Mouse (Mus musculus): Measurements from ENCODE around the gene Rln1.

Rln1 gene

GRCm38 (mm10) chr19:29360251-29360650 lies 25.8 kb upstream of the Rln1 start:
- no peak for DNase-seq

DNA sequence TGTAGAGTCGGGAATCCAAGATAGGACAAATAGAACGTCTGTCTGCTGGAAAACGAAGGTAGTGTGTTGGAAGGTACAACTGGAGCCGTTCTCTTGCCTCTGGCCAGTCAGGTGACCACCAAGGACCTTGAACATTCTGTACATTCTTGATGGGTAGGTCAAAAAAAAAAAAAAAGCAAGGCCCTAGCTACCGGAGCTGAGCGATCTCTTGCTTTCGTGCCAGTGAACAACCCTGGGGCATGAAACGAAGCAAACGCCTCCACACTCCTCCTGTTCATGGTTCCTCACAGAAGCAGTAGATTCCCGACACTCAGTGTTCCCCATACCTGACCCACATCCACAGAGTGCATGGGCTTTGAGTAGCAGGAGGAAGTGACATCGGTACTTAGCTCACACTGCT lies 21.8 kb upstream of the Rln1 start:
- DNase-seq: peak; percentile 20 to 51

DNA sequence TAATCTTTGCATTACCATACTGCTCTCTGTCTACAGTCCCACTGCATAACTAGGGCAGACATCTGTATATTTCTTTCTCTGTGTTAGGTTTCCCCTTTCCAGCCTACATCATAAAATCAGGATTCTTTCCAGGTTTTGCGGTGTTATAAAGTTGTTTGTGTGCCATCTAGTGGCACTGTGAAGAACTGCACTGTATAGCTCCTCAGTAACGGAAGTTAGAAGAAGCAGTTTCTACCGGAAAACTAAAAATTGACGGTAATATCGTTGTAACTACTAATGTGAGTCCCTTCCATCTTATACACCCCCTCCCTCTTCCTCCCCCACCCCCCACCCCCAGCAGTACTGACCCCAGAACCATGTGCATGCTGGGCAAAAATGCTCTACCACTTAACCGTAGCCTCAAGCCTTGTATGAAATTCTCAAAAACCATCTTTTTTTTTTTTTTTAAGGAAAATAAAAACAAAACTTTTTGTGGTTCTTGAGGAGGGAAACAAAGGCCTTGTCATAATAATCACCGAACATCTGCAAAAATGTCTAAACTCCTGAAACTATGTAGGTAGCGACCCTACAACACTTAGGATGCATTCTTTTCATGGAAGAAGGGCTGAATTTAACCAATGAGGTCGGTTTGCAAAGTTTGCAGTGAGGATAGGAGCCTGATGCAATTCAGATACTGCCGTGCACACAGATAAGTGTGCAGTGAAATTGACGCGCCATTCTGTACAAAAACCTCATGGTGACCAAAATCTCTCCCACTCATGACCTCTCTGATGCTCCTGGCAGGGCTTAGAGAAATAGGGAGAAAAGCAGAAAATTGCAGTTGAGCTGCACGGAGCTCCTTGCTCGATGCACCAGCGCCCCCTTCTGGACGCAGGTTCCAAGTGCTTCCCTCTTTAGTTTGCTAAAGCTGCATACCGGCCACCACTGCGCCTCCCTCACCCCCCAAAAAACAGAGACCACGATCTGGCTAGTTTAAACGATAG lies 20.7 kb upstream of the Rln1 start:
- DNase-seq: peak; percentile 88 to 97

GRCm38 (mm10) chr19:29350991-29351390 lies 16.5 kb upstream of the Rln1 start:
- no peak for DNase-seq

- DNase-seq: no peak
Observed at GRCm38 (mm10) chr19:29345636-29346035, 11.2 kb upstream of the Rln1 start.

DNA sequence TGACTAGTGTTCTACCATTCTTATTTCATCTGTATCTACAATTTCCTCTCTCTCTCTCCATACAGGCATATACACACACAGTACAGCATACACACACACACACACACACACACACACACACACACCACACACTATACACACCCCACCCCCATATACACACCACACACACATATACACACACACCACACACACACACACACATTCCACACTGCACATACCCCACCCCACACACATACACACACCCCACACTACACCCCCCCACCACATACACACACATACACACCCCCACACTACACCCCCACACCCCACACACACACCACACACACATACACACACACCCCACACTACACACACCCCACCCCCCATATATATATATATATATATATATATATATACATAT lies 10.4 kb upstream of the Rln1 start:
- DNase-seq: no peak

- DNase-seq: no peak
Observed at GRCm38 (mm10) chr19:29342281-29342680, 7.8 kb upstream of the Rln1 start.

DNA sequence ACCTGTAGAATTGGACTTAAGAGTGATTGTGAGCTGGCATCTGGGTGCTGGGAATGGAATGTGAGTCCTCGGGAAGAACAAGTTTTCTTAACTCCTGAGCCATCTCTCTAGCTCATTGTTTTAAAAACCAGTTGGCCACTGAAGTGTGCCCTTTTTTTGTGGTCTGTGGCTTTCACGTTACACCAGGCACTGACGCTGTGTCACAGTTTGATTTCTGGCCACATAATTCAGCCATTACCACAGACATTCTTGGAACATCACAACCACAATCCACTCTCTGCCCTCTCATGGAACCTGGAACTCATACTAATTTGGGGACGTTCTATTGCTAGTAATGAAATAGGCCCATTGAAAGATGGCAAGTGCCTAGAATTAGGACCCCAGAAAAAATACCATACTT lies 6.6 kb upstream of the Rln1 start:
- DNase-seq: no peak

GRCm38 (mm10) chr19:29336624-29337023 lies 2.2 kb upstream of the Rln1 start:
- no peak for DNase-seq

DNA sequence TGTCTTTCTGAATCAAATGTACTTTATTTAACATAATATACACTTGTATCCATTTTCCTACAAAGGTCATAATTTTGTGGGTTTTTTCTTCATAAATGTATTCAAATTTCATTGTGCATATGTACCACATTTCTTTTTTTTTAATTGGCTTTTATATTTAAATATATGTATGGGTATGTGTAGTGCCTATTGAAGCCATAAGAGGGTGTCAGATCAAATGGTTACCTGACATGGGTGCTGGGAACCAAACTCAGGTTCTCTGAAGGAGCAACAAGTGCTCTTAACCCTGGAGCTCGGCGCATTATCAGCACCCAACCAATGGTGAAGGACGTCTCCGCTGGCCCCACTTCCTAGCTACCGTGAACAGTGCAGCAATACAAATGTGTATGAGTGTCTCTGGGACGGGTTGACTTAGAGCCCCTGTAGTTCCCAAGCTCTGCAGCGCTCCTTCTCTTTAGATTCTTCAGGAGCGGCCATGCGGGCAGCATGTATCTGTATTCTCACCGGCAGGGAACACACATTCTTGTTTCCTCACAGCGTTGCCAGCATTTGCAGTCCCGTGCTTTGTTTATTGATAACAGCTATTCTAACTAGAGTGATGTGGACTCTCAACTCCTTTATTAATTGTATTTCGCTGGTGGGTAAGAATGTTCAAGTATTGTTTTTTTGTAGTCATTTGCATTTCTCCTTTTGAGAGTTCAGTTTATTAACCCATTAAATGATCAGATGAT lies 7.5 kb downstream of the Rln1 start:
- DNase-seq: no peak

DNA sequence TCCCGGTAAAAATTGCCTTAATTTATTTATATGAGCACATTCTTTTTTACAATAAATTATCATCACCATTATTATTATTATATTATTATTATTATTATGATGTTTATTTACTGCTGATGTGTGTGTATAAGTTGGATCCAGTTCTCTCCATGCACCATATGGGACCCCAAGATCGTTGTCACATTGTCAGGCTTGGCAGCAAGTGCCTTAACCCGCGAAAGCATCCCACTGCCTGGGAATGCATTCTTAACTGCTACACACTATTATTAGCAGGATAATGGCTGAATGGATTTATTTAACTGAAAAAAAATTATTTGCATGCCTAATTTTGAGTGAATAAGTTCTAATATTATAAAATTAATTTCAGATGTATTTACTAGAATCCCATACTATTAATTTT lies 8.1 kb downstream of the Rln1 start:
- DNase-seq: no peak

GRCm38 (mm10) chr19:29325852-29326180 lies 8.7 kb downstream of the Rln1 start:
- no peak for DNase-seq

GRCm38 (mm10) chr19:29325053-29325851 lies 9.2 kb downstream of the Rln1 start, which contains the start of gene Insl6:
Gene Insl6, minus strand, starts transcription at chr19:29325356.
- DNase-seq: peak; percentile 69 to 91

GRCm38 (mm10) chr19:29323416-29324049 lies 10.9 kb downstream of the Rln1 start:
- no peak for DNase-seq

- no peak for DNase-seq
Observed at GRCm38 (mm10) chr19:29312661-29313060, 21.8 kb downstream of the Rln1 start.

DNA sequence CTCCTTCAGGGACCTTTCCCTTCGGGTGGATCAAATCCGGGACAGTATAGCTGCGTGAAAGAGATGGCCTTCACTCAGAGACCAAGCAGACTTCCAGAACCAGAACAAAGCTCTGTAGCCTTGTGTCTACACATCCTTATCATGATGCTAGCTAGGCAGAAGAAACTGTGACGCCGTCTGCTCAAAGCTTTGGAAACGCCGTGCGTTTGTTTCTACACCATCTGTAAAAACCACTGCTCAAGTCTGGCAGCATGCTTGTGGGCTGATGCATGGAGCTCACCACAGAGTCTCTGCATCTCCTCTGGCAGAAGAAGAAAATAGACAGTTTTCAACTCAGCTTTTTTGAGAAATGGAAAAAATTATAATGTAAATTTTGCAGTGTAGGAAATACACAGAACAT lies 22.7 kb downstream of the Rln1 start:
- DNase-seq: no peak

- DNase-seq: no peak
Observed at GRCm38 (mm10) chr19:29308832-29309231, 25.6 kb downstream of the Rln1 start.

GRCm38 (mm10) chr19:29302119-29302518 lies 32.4 kb downstream of the Rln1 start:
- DNase-seq: no peak

DNA sequence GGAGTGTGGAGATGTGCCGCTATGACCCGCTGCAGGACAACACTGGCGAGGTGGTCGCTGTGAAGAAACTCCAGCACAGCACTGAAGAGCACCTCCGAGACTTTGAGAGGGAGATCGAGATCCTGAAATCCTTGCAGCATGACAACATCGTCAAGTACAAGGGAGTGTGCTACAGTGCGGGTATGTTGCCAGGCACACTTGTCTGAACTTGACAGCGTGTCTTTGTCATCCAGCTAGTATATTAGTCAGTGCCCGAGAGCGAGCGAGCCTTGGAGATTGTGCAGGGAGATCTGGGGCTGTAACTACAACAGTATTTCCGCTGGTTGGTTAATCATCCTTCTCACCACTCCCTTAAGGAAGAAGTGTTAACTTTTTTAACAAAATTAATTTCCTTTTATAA lies 33.6 kb downstream of the Rln1 start:
- no peak for DNase-seq

GRCm38 (mm10) chr19:29297366-29297765 lies 37.1 kb downstream of the Rln1 start:
- DNase-seq: no peak

DNA sequence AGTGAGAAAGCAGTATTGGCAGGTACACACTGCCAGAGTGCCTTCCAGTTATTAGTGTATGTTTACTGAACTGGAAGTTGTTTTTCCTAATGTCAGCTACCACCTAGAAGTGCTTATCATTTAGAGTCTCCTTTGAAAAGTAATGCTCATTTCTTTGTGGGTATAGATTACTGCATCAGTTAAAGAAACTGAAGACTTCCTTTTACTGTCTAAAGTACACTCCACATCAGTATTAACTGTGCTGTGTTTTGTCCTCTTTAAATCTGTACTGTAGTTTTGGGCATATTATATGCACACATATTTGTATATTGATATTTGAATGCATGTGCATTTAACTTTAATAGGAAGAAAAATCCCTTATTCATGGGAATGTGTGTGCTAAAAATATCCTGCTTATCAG lies 38.3 kb downstream of the Rln1 start:
- DNase-seq: no peak

DNA sequence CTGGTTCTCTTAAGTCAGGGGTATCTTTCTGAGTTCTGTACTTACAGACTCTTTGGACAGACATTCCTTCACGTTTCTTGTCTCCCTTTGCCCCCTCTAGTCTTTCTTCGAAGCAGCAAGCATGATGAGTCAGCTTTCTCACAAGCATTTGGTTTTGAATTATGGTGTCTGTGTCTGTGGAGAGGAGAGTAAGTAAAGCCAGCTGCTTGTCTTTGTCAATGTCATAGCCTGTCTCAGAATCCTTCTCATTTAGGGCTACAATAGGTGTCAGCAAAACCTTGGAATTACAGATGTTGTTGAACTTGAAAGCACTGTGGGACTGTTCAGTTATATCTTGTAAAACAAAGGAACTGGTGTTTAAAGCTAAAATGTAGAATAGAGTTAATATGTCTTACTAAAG lies 39.7 kb downstream of the Rln1 start:
- no peak for DNase-seq

DNA sequence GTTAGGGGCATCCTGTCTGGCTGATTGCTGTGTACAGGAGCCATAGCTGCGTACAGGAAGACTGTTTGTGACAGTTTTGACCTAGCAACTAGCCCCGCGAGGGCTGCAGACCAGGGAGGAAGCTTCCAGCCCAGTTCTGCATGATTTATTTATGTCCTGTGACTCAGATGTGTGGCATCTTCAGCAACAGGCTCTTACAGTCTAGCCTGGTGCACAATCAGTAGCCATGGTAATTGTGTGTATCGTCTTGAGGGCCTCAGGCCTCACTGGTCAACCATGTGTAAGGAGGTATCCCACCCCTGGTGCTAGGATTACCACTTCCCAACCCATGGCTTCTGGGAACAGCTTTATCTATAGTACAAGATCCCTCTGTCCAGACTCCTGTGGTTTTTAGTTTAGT lies 41.9 kb downstream of the Rln1 start:
- DNase-seq: no peak
